Mouse (Mus musculus): Measurements from ENCODE around the gene Oxa1l. TPM values are rescaled to one million over a fixed set of nuclear protein-coding genes. Genes with fewer than 3 reads are reported as not detected.
A peak's percentile ranks its signal among the peaks of the same experiment; 100 is the strongest.

Gene Oxa1l
- total RNA-seq, 2 experiments from 2014 or later, result 116 to 125 TPM

DNA sequence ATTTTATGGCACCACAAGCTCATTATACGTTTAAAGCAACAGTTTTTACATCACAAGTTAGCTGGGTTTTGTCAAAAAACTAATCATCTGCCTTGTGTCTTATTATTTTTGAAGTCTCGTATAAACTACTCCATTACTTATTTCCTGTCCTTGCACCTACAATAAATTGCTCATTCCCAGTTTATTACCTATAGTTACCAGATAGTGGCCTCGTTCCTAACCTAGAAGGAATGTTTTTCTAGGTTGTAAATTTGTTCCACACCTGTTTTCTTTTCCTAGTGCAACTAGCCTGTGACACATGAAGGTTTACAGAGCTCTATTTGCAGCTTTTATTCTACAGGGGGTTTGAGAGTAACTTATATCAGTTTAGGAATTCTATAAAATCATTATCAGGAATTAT is 41.1 kb downstream of the Oxa1l start:
- no peak for DNase-seq
- intact Hi-C loops (cut with DNase I), result no loop called here

DNA sequence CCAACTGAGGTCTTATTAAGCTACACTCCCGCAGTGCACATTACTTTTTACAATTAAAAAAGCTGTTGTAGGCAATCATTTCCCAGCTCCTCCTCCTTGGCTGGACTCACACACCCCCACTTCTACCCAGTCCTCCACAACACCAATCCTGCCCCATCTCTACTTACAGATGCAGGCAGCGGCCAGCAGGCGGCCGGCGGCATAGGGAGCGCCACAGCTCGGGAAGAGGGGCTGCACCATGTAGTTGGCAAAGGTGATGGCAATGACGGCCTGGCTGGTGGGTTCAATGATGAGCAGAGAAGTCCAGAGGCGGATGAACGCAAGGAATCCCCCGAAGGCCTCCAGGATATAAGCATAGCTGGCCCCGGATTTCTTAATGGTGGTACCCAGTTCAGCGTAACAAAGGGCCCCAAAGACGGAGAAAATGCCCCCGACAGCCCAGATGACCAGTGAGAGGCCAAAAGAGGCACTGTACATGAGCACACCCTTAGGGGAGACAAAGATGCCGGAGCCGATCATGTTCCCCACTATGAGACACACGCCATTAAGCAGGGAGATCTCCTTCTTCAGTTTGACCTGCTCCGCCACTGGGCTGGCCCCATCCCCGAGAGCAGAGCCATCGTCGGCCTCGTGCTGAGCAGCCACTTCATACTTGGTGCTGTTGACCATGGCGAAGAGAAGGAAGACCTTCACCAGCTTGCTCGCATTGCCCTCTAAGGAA is 47.9 kb downstream of the Oxa1l start:
- intact Hi-C loops (cut with DNase I), result no loop called here
- peak in 1 of 2 experiments; percentile 20 for DNase-seq

- intact Hi-C loops (cut with DNase I), result no loop called here
- no peak for DNase-seq
Measured at GRCm38 (mm10) chr14:54409057-54409645, 48.5 kb downstream of the Oxa1l start.

GRCm38 (mm10) chr14:54409980-54410810 is 49.6 kb downstream of the Oxa1l start:
- DNase-seq, result peak; percentile 44 to 45
- intact Hi-C loops (cut with DNase I), result loop anchor here (5.0 to 10.0 kb wide), 2 partner anchors 37 to 345 kb away; no protein-coding TSS in a partner anchor

- DNase-seq, result no peak
- intact Hi-C loops (cut with DNase I), result loop anchor here (1.0 to 10.0 kb wide), 4 partner anchors 35 to 347 kb away; no protein-coding TSS in a partner anchor
Measured at GRCm38 (mm10) chr14:54412000-54412576, 51.5 kb downstream of the Oxa1l start.

GRCm38 (mm10) chr14:54412629-54413170 is 52.1 kb downstream of the Oxa1l start:
- intact Hi-C loops (cut with DNase I), result loop anchor here (1.0 to 10.0 kb wide), 4 partner anchors 35 to 348 kb away; no protein-coding TSS in a partner anchor
- peak; percentile 59 to 76 for DNase-seq

- DNase-seq, result peak; percentile 30 to 37
- intact Hi-C loops (cut with DNase I), result loop anchor here (5.0 to 10.0 kb wide), 2 partner anchors 33 to 349 kb away; no protein-coding TSS in a partner anchor
Measured at GRCm38 (mm10) chr14:54413877-54414700, 53.5 kb downstream of the Oxa1l start.

DNA sequence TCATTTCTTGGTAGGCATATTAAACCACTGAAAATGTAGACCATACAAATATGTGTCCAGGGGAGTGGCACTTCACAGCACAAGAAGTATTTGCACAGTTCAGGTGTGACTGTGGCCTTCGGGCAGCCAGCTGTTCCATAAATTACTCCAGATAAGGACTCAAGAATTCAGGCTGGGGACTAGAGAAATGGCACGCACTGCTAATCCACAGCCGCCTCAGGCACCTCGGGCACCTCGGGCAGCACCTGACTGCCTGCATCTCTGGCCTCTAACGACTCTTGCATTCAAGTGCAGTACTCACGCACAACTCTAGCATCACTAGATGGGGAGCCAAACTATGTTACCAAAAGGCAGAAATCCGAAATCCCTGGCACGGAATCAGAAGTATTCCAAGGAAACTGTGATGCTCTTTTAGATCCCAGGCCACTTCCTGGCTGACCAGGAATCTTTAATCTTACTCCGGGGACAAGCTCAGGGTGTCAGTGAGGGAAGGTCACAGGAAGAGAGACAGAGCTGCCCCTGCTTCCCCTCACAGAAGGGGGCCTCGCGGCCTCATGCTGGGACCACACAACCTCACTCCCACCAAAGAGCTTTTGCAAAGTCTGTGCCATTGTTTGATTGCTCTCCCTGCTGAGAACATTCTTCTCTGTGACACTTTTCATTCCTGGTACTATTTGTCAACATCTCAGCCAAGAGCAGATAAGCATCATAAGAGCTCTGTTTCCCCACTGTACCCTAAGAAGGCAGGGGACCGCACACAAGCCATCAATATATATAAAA is 54.8 kb downstream of the Oxa1l start:
- DNase-seq, result no peak
- intact Hi-C loops (cut with DNase I), result loop anchor here (10.0 kb wide), 1 partner anchor 351 kb away; no protein-coding TSS in a partner anchor

GRCm38 (mm10) chr14:54416229-54416775 is 55.7 kb downstream of the Oxa1l start:
- intact Hi-C loops (cut with DNase I), result loop anchor here (10.0 kb wide), 1 partner anchor 352 kb away; no protein-coding TSS in a partner anchor
- no peak for DNase-seq

DNA sequence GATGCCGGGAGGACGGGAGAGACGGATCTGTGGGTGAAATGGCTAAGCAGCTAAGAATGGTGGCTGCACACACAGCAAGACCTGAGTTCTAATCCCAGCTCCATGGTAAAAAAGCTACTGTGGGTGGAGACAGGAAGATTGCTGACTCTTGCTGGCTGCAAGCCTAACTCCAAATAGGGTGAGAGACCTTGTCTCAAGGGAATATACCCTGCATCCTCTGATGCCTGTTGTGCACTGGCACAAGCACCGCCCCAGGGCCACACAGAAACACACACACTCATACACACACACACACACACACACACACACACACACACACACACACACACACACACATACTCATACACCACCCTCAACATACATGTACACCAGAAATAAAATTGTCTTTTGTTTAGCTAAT is 56.2 kb downstream of the Oxa1l start:
- intact Hi-C loops (cut with DNase I), result loop anchor here (10.0 kb wide), 1 partner anchor 352 kb away; no protein-coding TSS in a partner anchor
- DNase-seq, result no peak

DNA sequence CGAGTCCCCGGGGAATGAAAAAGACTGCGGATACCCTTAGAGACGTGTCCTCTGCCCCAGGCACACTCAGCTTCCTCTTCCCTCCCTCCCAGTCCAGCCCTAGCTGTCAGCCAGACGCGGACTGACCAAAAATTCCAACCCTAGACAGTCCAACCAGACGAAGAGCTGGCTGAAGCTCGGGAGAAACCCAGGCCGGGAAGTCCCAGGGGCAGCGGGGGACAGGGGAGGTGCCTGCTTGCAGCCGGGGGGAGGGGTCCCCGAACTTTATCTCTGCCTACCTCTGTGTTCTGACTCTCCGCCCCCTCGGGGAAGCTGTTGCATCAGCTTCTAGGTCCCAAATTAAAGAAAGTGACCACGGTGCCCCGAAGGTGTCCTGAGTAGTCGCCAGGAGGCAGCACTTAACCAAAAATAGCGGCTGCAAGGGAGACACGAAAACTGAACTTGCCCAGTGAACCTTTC is 57.0 kb downstream of the Oxa1l start, which contains the start of gene Slc7a7:
Gene Slc7a7, minus strand, starts transcription at position 158 of the 459 bp plus-strand sequence.
- DNase-seq, result peak in 1 of 2 experiments; percentile 47
- intact Hi-C loops (cut with DNase I), result loop anchor here (10.0 kb wide), 1 partner anchor 353 kb away; no protein-coding TSS in a partner anchor

Other genes starting within 250 kb of the Oxa1l start
- gene Dad1, start 106.7 kb upstream of the Oxa1l start, total RNA-seq (2021), result 100 to 1,000 TPM; 104 TPM
- gene Abhd4, start 106.6 kb upstream of the Oxa1l start, total RNA-seq (2021), result 10 to 100 TPM; 46.7 to 50.7 TPM
- not detected for gene Olfr49, start 75.9 kb upstream of the Oxa1l start, total RNA-seq (2021)
- 1 to 10 TPM; 6.2 to 6.5 TPM for gene Slc7a7, start 56.9 kb downstream of the Oxa1l start, total RNA-seq (2021)
- 100 to 1,000 TPM; 102 to 116 TPM for gene Mrpl52, start 66.1 kb downstream of the Oxa1l start, total RNA-seq (2021)
- 10 to 100 TPM; 53.6 to 60.0 TPM for gene Mmp14, start 70.8 kb downstream of the Oxa1l start, total RNA-seq (2021)
- gene Lrp10, start 103.3 kb downstream of the Oxa1l start, total RNA-seq (2021), result 10 to 100 TPM; 63.2 to 65.6 TPM
- not detected for gene Rem2, start 115.3 kb downstream of the Oxa1l start, total RNA-seq (2021)
- 10 to 100 TPM; 26.9 to 29.2 TPM for gene Prmt5, start 156.7 kb downstream of the Oxa1l start, total RNA-seq (2021)
- 1 to 10 TPM; 5.2 to 6.1 TPM for gene Haus4, start 193.8 kb downstream of the Oxa1l start, total RNA-seq (2021)
- gene Ajuba, start 216.7 kb downstream of the Oxa1l start, total RNA-seq (2021), result 10 to 100 TPM; 10.2 to 10.7 TPM
- gene 4931414P19Rik, start 245.2 kb downstream of the Oxa1l start, total RNA-seq (2021), result 1 to 10 TPM; 5.0 to 6.0 TPM

Measured in heart, postnatal 14 days (tissue).